Mouse (Mus musculus): ENCODE measurements at regions not wholly inside any gene's neighbourhood (a gene's known extent, or its start where the extent isn't known, plus 50 kb on each side); places are given as distances from the start of the nearest gene placed in this dataset.

GRCm38 (mm10) chr17:84129204-84129603 lies 58.5 kb downstream of the Zfp36l2 start:
- ATAC-seq (ENCODE audit: low FRiP score) (no peak), DNase-seq (ENCODE audit: low spot score) (no peak)
- Histone ChIP-seq H3K27ac (ENCODE audit: low read depth, low read length) (no peak overlapping the region), H3K4me1 (replicated peaks; ENCODE audit: control insufficient read depth, insufficient read depth, low read length) (no peaks in the 10 kb centered on the region), H3K27me3 (ENCODE audit: control insufficient read depth, insufficient read depth, low read length) (no peaks in the 10 kb centered on the region), H3K36me3 (ENCODE audit: control insufficient read depth, insufficient read depth, low read length) (no peaks in the 10 kb centered on the region), H3K9me3 (ENCODE audit: control insufficient read depth, low read length) (no peaks in the 10 kb centered on the region), H3K4me3 (ENCODE audit: low read depth, low read length) (no peak overlapping the region), H3K4me2 (replicated peaks; ENCODE audit: low read depth, low read length) (no peak overlapping the region), H3K9ac (ENCODE audit: low read depth, low read length) (no peak overlapping the region)
- 79% methylated on average over 13 of the region's 13 CpGs for WGBS

- H3K36me3 ChIP-seq (ENCODE audit: control insufficient read depth, insufficient read depth, low read length): no peaks in the 10 kb centered on the region
- H3K4me3 ChIP-seq (ENCODE audit: low read depth, low read length): no peak overlapping the region
- H3K27ac ChIP-seq (ENCODE audit: low read depth, low read length): no peak overlapping the region
- no peaks in the 10 kb centered on the region for H3K4me1 ChIP-seq (replicated peaks; ENCODE audit: control insufficient read depth, insufficient read depth, low read length)
- H3K9me3 ChIP-seq (ENCODE audit: control insufficient read depth, low read length): no peaks in the 10 kb centered on the region
- H3K4me2 ChIP-seq (replicated peaks; ENCODE audit: low read depth, low read length): no peak overlapping the region
- DNase-seq (ENCODE audit: low spot score) (no peak), ATAC-seq (ENCODE audit: low FRiP score) (no peak)
- H3K27me3 ChIP-seq (ENCODE audit: control insufficient read depth, insufficient read depth, low read length): no peaks in the 10 kb centered on the region
- 84% methylated on average over 5 of the region's 5 CpGs for whole genome bisulfite sequencing
- H3K9ac ChIP-seq (ENCODE audit: low read depth, low read length): no peak overlapping the region
These were observed 59.5 kb downstream of the Zfp36l2 start for GRCm38 (mm10) chr17:84128262-84128661.

- Histone ChIP-seq H3K4me3 (ENCODE audit: low read depth, low read length) (no peak overlapping the region), H3K36me3 (ENCODE audit: control insufficient read depth, insufficient read depth, low read length) (no peaks in the 10 kb centered on the region), H3K4me1 (replicated peaks; ENCODE audit: control insufficient read depth, insufficient read depth, low read length) (no peaks in the 10 kb centered on the region), H3K4me2 (replicated peaks; ENCODE audit: low read depth, low read length) (no peak overlapping the region), H3K27ac (ENCODE audit: low read depth, low read length) (no peak overlapping the region), H3K27me3 (ENCODE audit: control insufficient read depth, insufficient read depth, low read length) (no peaks in the 10 kb centered on the region), H3K9me3 (ENCODE audit: control insufficient read depth, low read length) (no peaks in the 10 kb centered on the region), H3K9ac (ENCODE audit: low read depth, low read length) (no peak overlapping the region)
- 67% methylated on average over 5 of the region's 5 CpGs for WGBS
- no peak for DNase-seq (ENCODE audit: low spot score)
- no peak for ATAC-seq (ENCODE audit: low FRiP score)
These were observed 61.6 kb downstream of the Zfp36l2 start for GRCm38 (mm10) chr17:84126168-84126567.

- Histone ChIP-seq H3K36me3 (ENCODE audit: control insufficient read depth, insufficient read depth, low read length) (no peaks in the 10 kb centered on the region), H3K9me3 (ENCODE audit: control insufficient read depth, low read length) (no peaks in the 10 kb centered on the region), H3K4me1 (replicated peaks; ENCODE audit: control insufficient read depth, insufficient read depth, low read length) (no peaks in the 10 kb centered on the region), H3K9ac (ENCODE audit: low read depth, low read length) (no peak overlapping the region), H3K27ac (ENCODE audit: low read depth, low read length) (no peak overlapping the region), H3K4me2 (replicated peaks; ENCODE audit: low read depth, low read length) (no peak overlapping the region), H3K27me3 (ENCODE audit: control insufficient read depth, insufficient read depth, low read length) (no peaks in the 10 kb centered on the region), H3K4me3 (ENCODE audit: low read depth, low read length) (no peak overlapping the region)
- no peak for ATAC-seq (ENCODE audit: low FRiP score)
- DNase-seq (ENCODE audit: low spot score): no peak
- WGBS: 72% methylated on average over 2 of the region's 2 CpGs
These were observed 64.6 kb downstream of the Zfp36l2 start for GRCm38 (mm10) chr17:84123161-84123560.

- WGBS: 85% methylated on average over 6 of the region's 6 CpGs
- Histone ChIP-seq H3K4me2 (replicated peaks; ENCODE audit: low read depth, low read length) (no peak overlapping the region), H3K4me1 (replicated peaks; ENCODE audit: control insufficient read depth, insufficient read depth, low read length) (no peaks in the 10 kb centered on the region), H3K9ac (ENCODE audit: low read depth, low read length) (no peak overlapping the region), H3K36me3 (ENCODE audit: control insufficient read depth, insufficient read depth, low read length) (no peaks in the 10 kb centered on the region), H3K4me3 (ENCODE audit: low read depth, low read length) (no peak overlapping the region), H3K9me3 (ENCODE audit: control insufficient read depth, low read length) (no peaks in the 10 kb centered on the region), H3K27ac (ENCODE audit: low read depth, low read length) (no peak overlapping the region), H3K27me3 (ENCODE audit: control insufficient read depth, insufficient read depth, low read length) (no peaks in the 10 kb centered on the region)
- ATAC-seq (ENCODE audit: low FRiP score) (no peak), DNase-seq (ENCODE audit: low spot score) (no peak)
These were observed 65.1 kb downstream of the Zfp36l2 start for GRCm38 (mm10) chr17:84122486-84123131.

GRCm38 (mm10) chr17:84121291-84121690 lies 66.5 kb downstream of the Zfp36l2 start:
- DNase-seq (ENCODE audit: low spot score): no peak
- Histone ChIP-seq H3K4me3 (ENCODE audit: low read depth, low read length) (no peak overlapping the region), H3K9me3 (ENCODE audit: control insufficient read depth, low read length) (no peaks in the 10 kb centered on the region), H3K4me2 (replicated peaks; ENCODE audit: low read depth, low read length) (no peak overlapping the region), H3K36me3 (ENCODE audit: control insufficient read depth, insufficient read depth, low read length) (no peaks in the 10 kb centered on the region), H3K27me3 (ENCODE audit: control insufficient read depth, insufficient read depth, low read length) (no peaks in the 10 kb centered on the region), H3K4me1 (replicated peaks; ENCODE audit: control insufficient read depth, insufficient read depth, low read length) (no peaks in the 10 kb centered on the region), H3K27ac (ENCODE audit: low read depth, low read length) (no peak overlapping the region), H3K9ac (ENCODE audit: low read depth, low read length) (no peak overlapping the region)
- ATAC-seq (ENCODE audit: low FRiP score): no peak
- 57% methylated on average over 6 of the region's 6 CpGs for WGBS

GRCm38 (mm10) chr17:84119221-84120017 lies 68.3 kb downstream of the Zfp36l2 start:
- 92% methylated on average over 16 of the region's 16 CpGs for WGBS
- Histone ChIP-seq H3K9ac (ENCODE audit: low read depth, low read length) (no peak overlapping the region), H3K36me3 (ENCODE audit: control insufficient read depth, insufficient read depth, low read length) (no peaks in the 10 kb centered on the region), H3K27me3 (ENCODE audit: control insufficient read depth, insufficient read depth, low read length) (no peaks in the 10 kb centered on the region), H3K4me3 (ENCODE audit: low read depth, low read length) (no peak overlapping the region), H3K4me2 (replicated peaks; ENCODE audit: low read depth, low read length) (no peak overlapping the region), H3K4me1 (replicated peaks; ENCODE audit: control insufficient read depth, insufficient read depth, low read length) (no peaks in the 10 kb centered on the region), H3K9me3 (ENCODE audit: control insufficient read depth, low read length) (no peaks in the 10 kb centered on the region), H3K27ac (ENCODE audit: low read depth, low read length) (no peak overlapping the region)
- DNase-seq (ENCODE audit: low spot score) (no peak), ATAC-seq (ENCODE audit: low FRiP score) (no peak)

- Histone ChIP-seq H3K27ac (ENCODE audit: low read depth, low read length) (no peak overlapping the region), H3K36me3 (ENCODE audit: control insufficient read depth, insufficient read depth, low read length) (no peaks in the 10 kb centered on the region), H3K9me3 (ENCODE audit: control insufficient read depth, low read length) (no peaks in the 10 kb centered on the region), H3K9ac (ENCODE audit: low read depth, low read length) (no peak overlapping the region), H3K4me2 (replicated peaks; ENCODE audit: low read depth, low read length) (no peak overlapping the region), H3K4me3 (ENCODE audit: low read depth, low read length) (no peak overlapping the region), H3K4me1 (replicated peaks; ENCODE audit: control insufficient read depth, insufficient read depth, low read length) (no peaks in the 10 kb centered on the region; the same call in 1 of the 2 replicates), H3K27me3 (ENCODE audit: control insufficient read depth, insufficient read depth, low read length) (no peaks in the 10 kb centered on the region)
- ATAC-seq (ENCODE audit: low FRiP score) (no peak), DNase-seq (ENCODE audit: low spot score) (no peak)
- WGBS: 47% methylated on average over 1 of the region's 1 CpGs
These were observed 69.0 kb downstream of the Zfp36l2 start for GRCm38 (mm10) chr17:84118781-84119180.

- WGBS: 68% methylated on average over 4 of the region's 4 CpGs
- no peaks in the 10 kb centered on the region; the same call in 1 of the 2 replicates for H3K4me1 ChIP-seq (replicated peaks; ENCODE audit: control insufficient read depth, insufficient read depth, low read length)
- ATAC-seq (ENCODE audit: low FRiP score) (no peak), DNase-seq (ENCODE audit: low spot score) (no peak)
- no peak overlapping the region for H3K27ac ChIP-seq (ENCODE audit: low read depth, low read length)
- H3K4me2 ChIP-seq (replicated peaks; ENCODE audit: low read depth, low read length): no peak overlapping the region
- no peaks in the 10 kb centered on the region for H3K27me3 ChIP-seq (ENCODE audit: control insufficient read depth, insufficient read depth, low read length)
- H3K36me3 ChIP-seq (ENCODE audit: control insufficient read depth, insufficient read depth, low read length): no peaks in the 10 kb centered on the region
- no peaks in the 10 kb centered on the region for H3K9me3 ChIP-seq (ENCODE audit: control insufficient read depth, low read length)
- no peak overlapping the region for H3K9ac ChIP-seq (ENCODE audit: low read depth, low read length)
- no peak overlapping the region for H3K4me3 ChIP-seq (ENCODE audit: low read depth, low read length)
These were observed 69.5 kb downstream of the Zfp36l2 start for GRCm38 (mm10) chr17:84118271-84118670.

All from hindbrain, embryonic 11.5 days (tissue).